Mouse (Mus musculus): ENCODE measurements around the gene Mfap3. TPM values are rescaled to one million over a fixed set of nuclear protein-coding genes. Genes with fewer than 3 reads are reported as not detected.
A peak's percentile ranks its signal among the peaks of the same experiment; 100 is the strongest.
"Not testable (repeated sequence)": the region's sequence is repeated elsewhere in the genome, so short reads cannot be mapped to it uniquely, and the experiment has no call there.

The Mfap3 gene
- total RNA-seq, 2 experiments from 2014 or later: 22.7 to 24.9 TPM

DNA sequence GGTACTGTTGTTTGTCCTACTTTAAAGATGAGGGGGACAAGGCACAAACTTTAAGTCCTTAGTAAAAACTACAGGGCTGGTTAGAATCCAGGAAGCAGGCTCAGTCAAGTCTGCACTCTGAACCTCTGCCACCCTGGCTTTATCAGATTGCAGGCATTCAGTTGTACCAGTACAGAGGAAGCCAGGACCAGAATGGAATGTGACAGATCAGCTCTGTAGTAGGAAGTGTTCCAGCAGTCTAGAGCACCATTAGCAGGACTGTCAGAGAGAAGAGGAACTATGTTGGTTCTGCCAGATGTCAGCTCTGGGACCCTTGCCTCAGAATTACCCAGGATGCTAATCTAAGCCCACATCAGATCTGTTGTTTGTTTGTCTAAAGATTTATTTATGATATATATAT, 6.1 kb downstream of the Mfap3 start:
- DNase-seq (ENCODE audit: low spot score in 2 of 2): peak in 1 of 2 experiments; percentile 35
- intact Hi-C loops (cut with DNase I): no loop called here

DNA sequence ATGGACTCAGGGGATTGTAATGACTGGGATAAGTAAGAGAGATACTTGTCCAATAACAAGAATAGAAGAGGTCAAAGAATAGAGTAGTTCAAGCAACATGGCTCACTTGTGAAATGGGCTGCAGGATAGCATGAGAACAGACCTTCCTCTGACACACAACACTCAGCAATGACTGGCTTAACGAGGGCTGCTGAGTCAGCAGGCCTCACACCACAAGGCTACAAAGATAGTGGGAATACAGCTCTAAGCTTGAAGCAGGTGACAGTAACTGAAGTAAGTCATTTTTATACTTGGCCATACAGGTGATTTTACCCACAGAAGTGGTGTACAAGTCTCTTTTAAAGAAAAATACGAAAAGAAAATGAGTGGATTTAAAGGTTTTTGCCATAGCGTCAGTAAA, 7.4 kb downstream of the Mfap3 start:
- intact Hi-C loops (cut with DNase I): no loop called here
- DNase-seq (ENCODE audit: low spot score in 2 of 2): no peak

DNA sequence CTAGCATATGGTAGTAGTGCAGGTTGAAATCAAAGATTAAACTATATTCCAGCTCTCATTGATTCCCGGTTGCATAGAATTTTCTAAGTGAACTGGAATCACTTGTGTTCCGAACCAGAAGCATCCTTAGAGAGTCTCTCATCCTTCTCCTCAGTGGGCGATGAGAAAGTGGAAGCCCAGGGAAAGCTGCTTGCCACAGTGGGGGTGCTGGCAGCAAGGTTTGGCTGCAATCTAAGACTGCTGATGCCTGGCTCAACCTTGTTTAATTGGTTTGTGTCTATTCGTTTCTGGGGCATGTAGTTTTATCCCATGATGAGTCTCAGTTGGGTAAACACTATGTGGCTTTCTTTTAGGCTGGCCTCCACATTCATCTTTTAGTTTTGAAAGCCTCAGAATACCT, 9.0 kb downstream of the Mfap3 start:
- DNase-seq (ENCODE audit: low spot score in 2 of 2): no peak
- intact Hi-C loops (cut with DNase I): no loop called here

DNA sequence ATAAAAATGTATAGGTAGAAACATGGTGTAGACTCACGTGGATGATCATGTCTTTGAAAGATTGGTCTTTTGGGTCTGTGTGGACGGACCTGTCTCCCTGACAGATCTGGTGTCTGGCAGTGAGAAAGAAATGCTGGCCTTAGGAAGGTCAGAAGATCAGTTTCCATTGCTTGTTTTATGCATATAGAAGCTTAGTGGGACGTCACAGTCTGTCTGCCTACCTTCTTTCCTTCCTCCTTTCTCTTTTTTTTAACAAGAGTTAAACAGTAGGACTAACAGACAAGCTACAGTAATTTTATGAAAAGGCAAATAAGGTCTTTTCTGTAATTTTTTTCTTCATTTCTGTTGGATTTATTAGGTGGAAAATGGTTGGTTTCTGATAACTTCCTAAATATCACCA, 10.6 kb downstream of the Mfap3 start:
- intact Hi-C loops (cut with DNase I): no loop called here
- no peak for DNase-seq (ENCODE audit: low spot score in 2 of 2)

DNA sequence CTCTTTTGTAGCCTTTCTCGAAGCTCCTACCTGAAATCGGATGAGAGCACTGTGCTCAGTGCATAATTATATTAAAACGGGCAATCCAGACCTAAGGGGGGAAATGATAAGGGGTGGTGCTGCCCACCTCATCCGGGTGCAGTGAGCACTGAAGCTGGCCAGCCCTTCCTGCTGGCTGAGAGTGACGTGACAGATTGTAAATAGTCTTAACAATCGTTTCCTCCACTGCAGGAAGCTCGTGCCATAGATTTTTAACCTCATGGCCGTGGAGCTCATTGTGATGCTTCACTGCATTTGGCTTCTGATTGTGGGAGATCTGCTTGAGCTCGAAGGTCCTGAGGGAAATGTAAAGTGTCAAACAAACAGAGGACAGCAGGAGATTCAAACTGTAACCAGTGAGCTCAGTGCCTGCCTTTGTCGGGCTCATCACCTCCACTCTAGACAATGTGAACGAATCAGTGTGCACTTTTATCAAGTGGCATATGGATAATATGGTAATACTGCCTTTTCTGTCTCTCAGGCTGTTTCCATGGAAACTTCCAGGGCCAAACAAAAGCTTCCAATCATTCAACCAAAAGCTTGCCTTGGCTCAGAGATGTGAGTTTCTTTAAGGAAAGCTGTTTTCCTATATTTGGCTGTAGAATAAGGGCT, 13.0 kb downstream of the Mfap3 start:
- peak in 1 of 2 experiments; percentile 43 for DNase-seq (ENCODE audit: low spot score in 2 of 2)
- intact Hi-C loops (cut with DNase I): no loop called here

DNA sequence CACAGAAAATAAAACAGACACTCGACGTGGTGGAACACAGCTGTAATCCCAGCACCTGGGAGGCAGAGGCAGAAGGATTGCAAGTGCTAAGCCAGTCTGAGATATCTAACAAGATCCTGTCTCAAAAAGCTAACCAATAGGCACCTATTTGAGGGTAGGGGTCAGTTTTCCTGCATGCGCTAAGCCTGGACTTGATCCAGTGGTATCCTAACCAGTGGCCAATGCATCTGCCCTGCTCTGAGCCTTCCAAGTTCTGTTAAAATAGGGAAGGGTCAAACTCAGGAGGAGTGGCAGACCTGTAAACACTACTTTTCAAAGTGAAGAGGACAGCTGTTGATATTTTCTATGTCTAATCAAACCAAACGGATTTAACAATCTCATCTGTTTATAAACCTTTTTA, 13.8 kb downstream of the Mfap3 start:
- intact Hi-C loops (cut with DNase I): no loop called here
- no peak for DNase-seq (ENCODE audit: low spot score in 2 of 2)

DNA sequence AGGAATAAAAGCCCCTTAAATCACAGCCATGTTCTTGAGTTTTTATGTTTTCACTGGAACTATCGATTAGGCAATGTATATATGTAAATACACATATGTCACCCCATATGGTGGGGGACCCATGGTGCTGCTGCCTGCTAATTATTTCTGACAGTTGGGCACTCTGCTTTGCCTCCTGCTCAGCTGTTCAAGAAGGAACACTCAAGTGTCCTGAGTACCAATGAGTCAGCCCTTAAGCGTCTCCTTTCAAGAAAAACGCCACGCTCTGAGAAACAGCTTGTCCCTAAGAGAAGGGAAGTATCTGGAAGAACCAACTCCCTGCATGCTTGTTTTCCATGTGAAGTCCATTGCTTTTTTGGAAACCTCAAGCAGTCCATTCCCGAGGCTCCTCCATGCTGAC, 17.4 kb downstream of the Mfap3 start:
- intact Hi-C loops (cut with DNase I): no loop called here
- no peak for DNase-seq (ENCODE audit: low spot score in 2 of 2)

DNA sequence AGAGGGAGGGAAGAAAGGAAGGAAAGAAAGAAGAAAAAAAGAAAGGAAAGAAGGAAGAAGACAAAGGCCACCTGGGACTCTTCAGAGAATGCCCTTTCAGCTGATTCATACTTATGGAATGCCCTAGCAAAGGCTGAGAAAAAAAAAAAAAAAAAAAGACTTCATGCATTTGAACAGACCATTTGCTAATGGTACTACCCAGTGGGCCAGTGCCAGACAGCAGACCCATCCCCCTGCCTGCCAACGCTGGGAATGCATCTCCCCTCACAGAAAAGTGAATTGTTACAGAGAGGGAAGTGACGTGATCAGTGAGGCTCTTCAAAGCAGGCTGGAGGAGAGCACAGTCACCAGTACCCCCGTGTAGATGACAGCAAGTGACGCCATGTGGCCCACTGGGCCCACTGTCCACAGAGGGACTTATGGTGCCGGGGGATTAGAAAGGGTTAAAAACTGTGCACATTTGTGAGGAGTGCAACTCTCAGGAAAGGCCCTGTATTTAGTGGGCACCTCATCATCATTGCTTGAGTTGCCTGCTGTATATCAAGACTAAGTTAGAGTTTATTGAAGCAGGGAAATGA, 21.5 kb downstream of the Mfap3 start:
- intact Hi-C loops (cut with DNase I): loop anchor here (10.0 kb wide), 1 partner anchor 395 kb away; no protein-coding TSS in a partner anchor
- DNase-seq (ENCODE audit: low spot score in 2 of 2): no peak

DNA sequence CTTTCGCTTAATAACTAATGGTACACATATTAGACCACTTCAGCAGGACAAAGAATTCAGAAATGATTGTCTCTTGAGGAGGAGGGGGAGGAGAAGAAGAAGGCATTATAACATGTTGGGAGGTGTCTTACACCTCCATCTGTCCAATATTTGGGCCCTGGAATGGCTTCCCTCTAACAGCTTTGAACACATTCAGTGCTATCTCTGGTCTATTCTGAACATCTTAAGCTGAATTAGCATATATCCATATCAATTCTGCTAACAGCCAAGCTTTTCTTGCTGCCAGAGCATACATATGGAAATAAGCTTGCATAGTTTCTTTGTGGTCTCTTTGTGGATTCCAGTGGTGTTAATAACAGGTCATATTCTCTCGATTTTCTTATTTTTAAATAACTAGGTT, 22.2 kb downstream of the Mfap3 start:
- no peak for DNase-seq (ENCODE audit: low spot score in 2 of 2)
- intact Hi-C loops (cut with DNase I): loop anchor here (10.0 kb wide), 1 partner anchor 394 kb away; no protein-coding TSS in a partner anchor

DNA sequence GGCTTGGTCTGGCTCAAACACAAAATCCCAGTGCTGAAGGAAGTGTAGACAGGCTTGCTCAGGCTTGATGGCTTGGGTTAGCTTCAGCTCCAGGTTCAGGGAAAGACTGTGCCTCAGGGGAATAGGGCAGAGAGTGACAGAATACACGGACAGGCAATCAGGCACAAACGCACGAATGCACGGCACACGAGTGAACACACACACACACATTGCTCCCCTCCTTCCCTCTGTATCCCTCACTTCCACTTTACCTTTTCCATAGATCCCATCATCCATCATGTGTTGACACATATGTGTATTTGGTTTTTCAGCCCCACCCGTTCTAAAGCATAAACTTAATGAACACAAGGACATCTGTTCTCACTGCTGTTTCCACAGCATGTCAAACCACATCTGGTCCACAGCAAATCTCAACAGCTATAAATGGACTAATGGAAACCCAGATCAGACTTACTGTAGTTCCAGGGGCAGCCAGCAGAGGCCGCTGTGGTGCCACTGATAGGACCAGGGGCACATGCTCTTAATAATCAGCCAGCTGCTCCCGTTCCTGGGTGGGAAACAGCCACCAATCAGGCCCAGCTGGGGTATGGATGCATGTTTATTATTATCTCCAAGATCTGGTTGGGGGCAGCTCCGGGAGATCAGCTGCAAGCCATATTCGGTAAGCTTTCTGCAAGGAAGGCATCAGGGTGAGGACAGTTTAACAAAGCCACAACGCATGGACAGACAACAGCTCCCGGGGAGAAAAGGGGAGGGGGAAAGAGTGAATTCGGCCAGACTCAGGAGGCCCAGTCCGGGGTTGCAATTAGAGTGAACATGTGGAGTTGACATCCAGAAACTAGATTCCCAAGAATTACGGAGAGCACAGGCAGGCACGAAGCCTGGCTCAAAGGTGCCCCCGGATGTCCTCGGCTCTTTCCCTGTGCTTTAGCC, 30.4 kb downstream of the Mfap3 start:
- peak; percentile 67 to 78 for DNase-seq (ENCODE audit: low spot score in 2 of 2)
- intact Hi-C loops (cut with DNase I): loop anchor here (1.0 to 10.0 kb wide), 4 partner anchors 78 to 386 kb away; no protein-coding TSS in a partner anchor

DNA sequence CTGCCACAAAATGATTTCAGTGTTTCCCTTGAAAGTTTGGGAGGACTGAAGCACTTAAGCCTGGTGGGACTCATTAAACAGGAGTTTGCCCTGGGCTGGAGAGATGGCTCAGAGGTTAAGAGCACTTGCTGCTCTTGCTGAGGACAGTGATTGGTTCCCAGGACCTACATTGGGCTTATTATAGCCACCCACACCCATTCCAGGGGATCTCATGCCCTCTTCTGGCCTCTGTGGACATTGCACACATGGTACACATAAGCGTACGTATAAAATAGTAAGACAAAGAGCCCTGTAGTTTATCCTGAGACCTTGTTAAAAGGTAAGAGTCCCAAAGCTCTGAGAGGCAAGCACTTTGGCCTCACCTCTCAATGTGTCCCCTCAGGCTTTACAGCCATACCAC, 31.8 kb downstream of the Mfap3 start:
- DNase-seq (ENCODE audit: low spot score in 2 of 2): no peak
- intact Hi-C loops (cut with DNase I): no loop called here

DNA sequence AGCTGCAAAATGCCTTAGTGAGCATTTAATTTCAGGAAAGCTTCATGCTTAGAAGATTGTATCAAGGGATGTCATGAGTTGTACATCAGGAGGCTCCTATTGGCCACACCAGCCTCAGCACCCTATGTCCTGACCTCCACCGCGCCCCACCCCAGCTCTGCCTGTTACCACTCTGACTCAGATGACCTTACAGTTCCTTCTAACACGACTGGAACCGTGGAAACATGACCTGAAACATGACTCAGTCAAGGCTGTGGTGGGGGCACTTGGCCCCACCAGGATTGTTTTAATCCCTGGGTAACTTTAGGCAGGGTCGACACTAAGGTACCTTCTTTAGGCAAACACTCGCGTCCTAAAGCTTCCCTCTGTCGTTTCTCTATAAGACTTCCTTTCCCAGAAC, 32.6 kb downstream of the Mfap3 start:
- no peak for DNase-seq (ENCODE audit: low spot score in 2 of 2)
- intact Hi-C loops (cut with DNase I): no loop called here

DNA sequence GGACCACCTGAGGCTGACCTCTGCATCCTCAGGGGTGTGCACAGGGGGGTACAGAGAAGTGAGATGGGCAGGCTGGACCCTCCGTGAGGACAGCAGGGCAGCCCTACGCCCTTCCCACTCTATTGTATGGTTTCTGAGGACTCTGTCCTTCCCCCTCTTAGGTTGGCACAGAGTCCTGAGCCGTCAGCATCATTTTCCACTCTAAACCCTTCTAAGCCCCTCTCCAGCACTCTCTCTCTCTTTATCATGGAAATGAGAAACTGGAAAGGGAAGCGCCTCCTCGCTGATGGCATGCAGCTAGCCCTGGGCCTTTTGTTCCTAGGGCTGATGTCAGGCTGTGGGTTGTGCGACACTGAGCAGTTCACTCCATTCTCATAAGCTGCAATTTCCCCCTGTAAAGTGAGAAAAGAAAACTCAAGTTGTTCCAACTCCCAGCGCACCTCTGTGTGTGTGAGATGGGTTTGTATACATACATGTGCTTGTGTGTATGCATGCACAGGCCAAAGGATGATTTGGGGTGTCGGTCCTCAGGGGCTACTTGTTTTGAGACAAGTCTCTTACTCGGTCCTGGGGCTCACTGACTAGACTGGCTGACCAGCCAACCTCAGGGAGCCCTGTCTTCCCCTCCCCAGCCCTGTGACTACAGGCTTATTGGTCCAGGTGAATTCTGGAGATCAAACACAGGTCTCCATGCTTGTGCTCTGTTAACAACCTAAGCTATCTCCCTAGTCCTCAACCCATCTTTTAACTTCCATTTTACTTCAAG, 34.7 kb downstream of the Mfap3 start:
- no peak for DNase-seq (ENCODE audit: low spot score in 2 of 2)
- intact Hi-C loops (cut with DNase I): no loop called here

DNA sequence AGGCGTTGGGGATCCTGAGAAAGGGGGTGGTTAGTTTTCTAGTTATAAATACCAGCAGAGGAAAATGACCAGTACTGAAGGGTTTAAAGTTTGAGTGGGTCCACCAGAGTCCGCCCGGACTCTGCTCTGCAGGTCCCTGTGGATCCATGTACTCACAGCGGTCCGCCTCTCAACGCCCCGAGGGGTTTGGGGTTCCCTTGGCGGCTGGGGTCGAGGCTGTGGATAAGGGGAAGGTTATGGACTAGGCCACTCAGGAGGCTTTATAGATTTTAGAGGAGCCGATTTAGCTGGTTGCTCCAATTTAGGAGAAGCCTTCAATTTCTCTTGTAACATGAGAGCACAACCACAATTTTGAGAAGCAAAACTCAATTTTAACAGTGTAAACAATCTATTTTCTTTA, 39.5 kb downstream of the Mfap3 start:
- intact Hi-C loops (cut with DNase I); DNase-seq (ENCODE audit: low spot score in 2 of 2): not testable (repeated sequence)

DNA sequence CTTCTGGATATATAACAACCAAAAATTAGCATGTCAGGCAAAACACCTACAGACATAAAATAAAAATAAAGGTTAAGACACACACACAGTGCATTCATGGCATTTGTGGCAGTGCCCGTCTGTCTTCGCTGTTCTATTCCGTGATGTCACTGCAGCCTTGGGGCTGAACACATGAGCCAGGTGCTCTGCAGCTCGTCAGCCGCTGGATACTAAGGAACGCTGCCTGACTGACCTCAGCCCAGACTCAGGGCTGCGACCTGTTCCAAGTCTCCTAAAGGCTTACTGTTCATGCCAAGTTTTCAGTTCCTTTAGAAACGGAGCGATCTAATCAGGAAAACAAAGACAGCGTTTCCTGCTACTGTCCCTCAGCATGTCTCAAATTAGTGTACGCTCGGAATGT, 46.1 kb downstream of the Mfap3 start:
- intact Hi-C loops (cut with DNase I): no loop called here

DNA sequence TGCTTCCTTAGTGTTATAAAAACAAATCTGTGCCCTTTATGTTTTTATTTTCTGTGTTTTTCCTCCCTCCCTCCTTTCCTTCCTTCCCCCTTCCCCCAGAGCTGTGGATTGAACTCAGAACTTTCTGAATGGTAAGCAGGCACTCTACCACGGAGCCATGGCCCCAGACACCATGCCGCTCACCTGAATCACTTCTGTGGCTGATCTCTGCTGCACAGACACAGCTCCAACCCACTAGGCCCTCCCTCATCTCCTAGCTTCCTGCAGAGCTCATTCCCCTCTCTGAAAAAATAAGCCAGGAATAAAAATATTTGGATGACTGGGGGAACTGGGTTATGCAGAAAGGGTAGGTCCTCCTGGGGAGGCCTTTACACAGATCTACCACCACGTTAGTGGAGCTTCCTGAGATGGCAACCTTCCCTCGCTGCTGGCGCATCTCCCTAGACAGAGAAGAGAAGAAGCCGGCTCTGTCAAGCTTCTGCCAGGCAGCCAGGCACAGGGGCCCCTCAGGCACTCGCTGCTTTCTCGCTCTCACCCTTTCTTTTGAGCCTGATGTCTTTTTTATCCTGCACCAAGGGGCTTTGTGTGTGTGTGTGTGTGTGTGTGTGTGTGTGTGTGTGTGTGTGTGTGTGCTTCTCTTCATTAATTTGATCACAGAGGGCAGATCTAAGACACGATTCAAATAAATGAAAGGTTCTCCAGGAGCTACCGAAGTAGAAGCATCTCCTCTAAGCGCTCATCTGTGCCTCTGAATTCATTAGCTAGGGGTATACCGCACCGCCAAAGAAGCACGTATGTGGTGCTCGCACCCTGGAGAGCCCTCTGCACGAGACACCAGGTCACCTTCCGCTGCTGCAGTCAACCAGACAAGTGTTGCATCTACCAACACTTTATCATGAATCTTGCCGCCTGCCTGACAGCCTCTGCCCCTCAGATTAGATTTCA, 47.9 kb downstream of the Mfap3 start:
- DNase-seq (ENCODE audit: low spot score in 2 of 2): no peak
- intact Hi-C loops (cut with DNase I): no loop called here

More for the DNA sequence above, 46.1 kb downstream of the Mfap3 start:
- DNase-seq (ENCODE audit: low spot score in 2 of 2): no peak

DNA sequence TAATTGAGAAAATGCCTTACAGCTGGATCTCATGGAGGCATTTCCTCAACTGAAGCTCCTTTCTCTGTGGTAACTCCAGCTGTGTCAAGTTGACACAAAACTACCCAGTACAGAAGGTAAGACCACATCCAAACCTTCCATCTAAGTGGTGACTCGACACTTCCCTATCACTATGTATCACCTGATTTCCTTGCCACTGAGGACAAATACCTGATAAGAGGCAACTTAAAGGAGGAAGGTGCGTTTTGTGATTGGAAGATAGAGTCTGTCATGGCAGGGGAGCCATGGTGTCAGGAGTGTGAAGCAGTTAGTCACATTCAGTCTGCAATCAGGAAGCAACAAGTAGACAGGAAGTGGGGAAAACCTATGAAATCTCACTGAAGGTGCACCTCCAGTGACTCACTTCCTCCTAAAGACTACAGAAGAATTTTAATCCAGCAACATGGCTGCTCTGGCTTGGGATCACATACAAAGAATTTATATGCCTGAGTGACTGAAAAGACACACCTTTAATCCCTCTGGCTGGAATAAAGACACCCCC, 50.6 kb downstream of the Mfap3 start:
- intact Hi-C loops (cut with DNase I): no loop called here
- DNase-seq (ENCODE audit: low spot score in 2 of 2): no peak

DNA sequence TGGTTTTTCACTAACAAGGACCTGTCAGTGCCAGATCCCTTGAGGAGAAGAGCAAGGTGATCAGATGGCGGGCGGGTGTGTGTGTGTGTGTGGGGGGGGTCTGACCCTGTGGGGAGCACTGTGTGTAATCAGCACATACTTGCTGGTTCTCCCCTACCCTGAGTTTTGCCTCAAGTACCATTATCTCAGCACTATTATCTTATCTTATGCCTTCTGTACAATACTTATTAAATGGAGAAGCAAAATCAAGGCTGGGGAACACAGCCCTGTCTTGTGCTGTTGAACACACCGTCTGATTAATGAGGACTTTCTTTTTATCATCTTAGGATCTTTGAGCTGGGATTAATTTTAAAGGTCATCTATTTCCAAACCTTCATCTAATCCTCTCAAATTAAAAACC, 52.6 kb downstream of the Mfap3 start:
- DNase-seq (ENCODE audit: low spot score in 2 of 2): no peak
- intact Hi-C loops (cut with DNase I): no loop called here

Measured in left cerebral cortex, postnatal 25 days (tissue).